Mouse (Mus musculus) cerebellum, adult 9-10 months (tissue): ENCODE results near the gene Olfr679.
"Not testable (repeated sequence)": the region's sequence is repeated elsewhere in the genome, so short reads cannot be mapped to it uniquely, and the experiment has no call there.

ENCODE experiments used
- DNase-seq: peaks from one replicate; pipeline ENCODE4 v3.0.0; 2022

Gene Olfr679

DNA sequence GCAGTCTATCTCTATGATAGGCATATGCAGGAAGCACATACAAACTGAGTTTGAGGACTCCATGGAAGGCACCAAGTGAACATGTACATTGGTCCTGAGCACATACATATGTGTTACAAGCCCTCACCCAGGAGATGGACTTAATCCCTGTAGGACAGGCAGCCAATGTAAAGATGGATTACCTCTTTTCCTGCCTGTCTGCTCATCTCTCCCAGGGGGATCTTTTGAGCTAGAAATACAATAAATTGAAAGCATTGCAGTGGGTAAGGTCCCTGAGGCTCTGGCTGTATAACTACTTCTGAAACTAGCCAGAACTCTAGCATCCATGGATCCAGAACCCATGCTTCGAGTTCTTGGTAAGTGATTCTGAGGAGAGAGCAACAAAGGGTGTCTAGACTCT, at the start of gene Olfr679:
Olfr679 (plus strand) TSS at position 301 of the 400 bp plus-strand sequence.
- no peak for DNase-seq

DNA sequence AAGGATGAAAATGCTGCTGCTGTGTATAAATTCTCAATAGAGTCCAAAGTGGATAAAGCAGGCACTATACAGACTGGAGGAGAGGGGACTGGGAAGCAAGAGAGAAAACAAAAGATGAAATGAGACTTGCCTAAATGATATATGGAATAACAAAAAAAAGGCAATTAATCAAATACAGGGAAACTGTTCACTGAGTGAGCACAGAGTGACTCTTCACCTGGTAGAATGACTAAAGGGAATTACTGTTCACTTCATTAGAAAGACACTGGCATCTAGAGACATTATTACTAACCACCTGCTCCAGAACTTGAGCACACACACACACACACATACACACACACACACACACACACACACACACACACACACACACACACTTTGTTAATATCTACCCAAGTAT, 48.6 kb upstream of the Olfr679 start, which contains the start of gene Olfr676:
Olfr676 (plus strand) TSS at position 301 of the 400 bp plus-strand sequence.
- no peak for DNase-seq

GRCm38 (mm10) chr7:105033836-105034235, 47.2 kb upstream of the Olfr679 start:
- DNase-seq = not testable (repeated sequence)

- no peak for DNase-seq
Measured at GRCm38 (mm10) chr7:105058951-105059350, 22.1 kb upstream of the Olfr679 start.

GRCm38 (mm10) chr7:105064175-105064574, 16.8 kb upstream of the Olfr679 start, which contains the start of gene Olfr678:
Gene Olfr678 (plus strand): TSS chr7:105064475.
- no peak for DNase-seq

DNA sequence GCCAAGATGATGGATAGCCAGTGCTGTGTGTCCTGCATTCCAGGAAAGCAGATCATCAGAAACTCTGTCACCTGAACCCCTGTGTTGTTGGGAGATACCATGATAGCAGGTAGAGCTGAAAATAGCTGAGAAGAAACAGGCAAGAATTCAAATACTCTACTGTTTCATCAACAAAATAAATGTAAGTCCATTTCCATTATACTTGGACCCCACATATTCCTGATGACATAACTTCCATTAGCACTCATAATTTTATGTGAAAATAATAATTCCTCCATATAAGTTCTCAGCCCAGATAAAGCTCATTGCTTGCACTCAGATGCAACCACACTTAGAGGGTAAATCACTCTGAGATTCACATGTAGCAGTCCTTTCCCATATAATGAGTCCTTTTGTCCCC, 11.7 kb downstream of the Olfr679 start, which contains the start of gene Olfr680-ps1:
Olfr680-ps1 (minus strand) TSS at position 101 of the 400 bp plus-strand sequence.
- DNase-seq = not testable (repeated sequence)

- no peak for DNase-seq
Measured at GRCm38 (mm10) chr7:105116536-105116935, 35.5 kb downstream of the Olfr679 start, which contains the start of gene Olfr681. Gene Olfr681 (plus strand): TSS chr7:105116836.
